Mouse (Mus musculus): ENCODE results near the gene Tas2r123. TPM values are rescaled to one million over a fixed set of nuclear protein-coding genes. Genes with fewer than 3 reads are reported as not detected.

Tas2r123 gene
- polyA plus RNA-seq (2017; shearing (Covaris generic)): not detected

GRCm38 (mm10) chr6:132846842-132847241 lies at the start of gene Tas2r123:
TSS of gene Tas2r123 (plus strand) at chr6:132847142.

GRCm38 (mm10) chr6:132802518-132802917 lies 44.4 kb upstream of the Tas2r123 start, which contains the start of gene Tas2r117:
TSS of gene Tas2r117 (plus strand) at chr6:132802818.

GRCm38 (mm10) chr6:132855138-132855537 lies 8.2 kb downstream of the Tas2r123 start, which contains the start of gene Tas2r116:
TSS of gene Tas2r116 (plus strand) at chr6:132855438.

GRCm38 (mm10) chr6:132867708-132868107 lies 20.8 kb downstream of the Tas2r123 start, which contains the start of gene Tas2r110:
TSS of gene Tas2r110 (plus strand) at chr6:132868008.

GRCm38 (mm10) chr6:132892711-132893110 lies 45.8 kb downstream of the Tas2r123 start, which contains the start of gene Tas2r113:
TSS of gene Tas2r113 (plus strand) at chr6:132893011.

Other genes with a start within 250 kb of the Tas2r123 start
- not detected for gene A630073D07Rik, start 195.6 kb upstream of the Tas2r123 start, polyA plus RNA-seq (2017; shearing (Covaris generic))
- not detected for gene Tas2r120, start 190.2 kb upstream of the Tas2r123 start, polyA plus RNA-seq (2017; shearing (Covaris generic))
- not detected for gene Tas2r121, start 146.1 kb upstream of the Tas2r123 start, polyA plus RNA-seq (2017; shearing (Covaris generic))
- gene Tas2r122, start 135.2 kb upstream of the Tas2r123 start, polyA plus RNA-seq (2017; shearing (Covaris generic)): not detected
- gene Tas2r115, start 109.1 kb upstream of the Tas2r123 start, polyA plus RNA-seq (2017; shearing (Covaris generic)): not detected
- not detected for gene Tas2r124, start 92.4 kb upstream of the Tas2r123 start, polyA plus RNA-seq (2017; shearing (Covaris generic))
- not detected for gene Tas2r102, start 85.0 kb upstream of the Tas2r123 start, polyA plus RNA-seq (2017; shearing (Covaris generic))
- gene Tas2r136, start 69.0 kb upstream of the Tas2r123 start, polyA plus RNA-seq (2017; shearing (Covaris generic)): not detected
- gene Tas2r117, start 44.3 kb upstream of the Tas2r123 start, polyA plus RNA-seq (2017; shearing (Covaris generic)): not detected
- not detected for gene Tas2r116, start 8.3 kb downstream of the Tas2r123 start, polyA plus RNA-seq (2017; shearing (Covaris generic))
- gene Tas2r110, start 20.9 kb downstream of the Tas2r123 start, polyA plus RNA-seq (2017; shearing (Covaris generic)): not detected
- gene Tas2r113, start 45.9 kb downstream of the Tas2r123 start, polyA plus RNA-seq (2017; shearing (Covaris generic)): not detected
- not detected for gene Tas2r125, start 62.5 kb downstream of the Tas2r123 start, polyA plus RNA-seq (2017; shearing (Covaris generic))
- gene Tas2r129, start 104.0 kb downstream of the Tas2r123 start, polyA plus RNA-seq (2017; shearing (Covaris generic)): under 1 TPM in 1 of 2 experiments, not detected in 1; 0.31 TPM
- not detected for gene Tas2r131, start 110.8 kb downstream of the Tas2r123 start, polyA plus RNA-seq (2017; shearing (Covaris generic))
- gene Tas2r109, start 133.8 kb downstream of the Tas2r123 start, polyA plus RNA-seq (2017; shearing (Covaris generic)): not detected
- not detected for gene Tas2r103, start 190.0 kb downstream of the Tas2r123 start, polyA plus RNA-seq (2017; shearing (Covaris generic))
- gene Tas2r140, start 208.7 kb downstream of the Tas2r123 start, polyA plus RNA-seq (2017; shearing (Covaris generic)): not detected